In genomic region chr14:122720989-122721388, GRCm38 (mm10) we compare ENCODE assay signal across 12 mouse cellular contexts.
DNase-seq lines count a peak whose midpoint lies in the region; ATAC-seq and TF ChIP-seq lines count a peak whose summit lies in the region.
"Had no signal": no experiment of that assay in that cellular context is flagged by ENCODE, and none has a peak within 500 bp of the region (broad histone marks: within the 10 kb centered on the region; RNA-seq: fewer than 3 reads in every experiment).

No protein-coding gene starts in this region.

- TF ChIP-seq POLR2A in thymus, adult 2 months (IDR thresholded peaks at IDR 0.05; ENCODE audit: control insufficient read depth, extremely low read depth, insufficient read depth, low read length, poor library complexity): no peak

- peaks cover 13% of the 10 kb centered on the region for H3K4me1 ChIP-seq in forebrain, postnatal 0 days (ENCODE audit: insufficient read depth)
- H3K4me1 ChIP-seq in intestine, embryonic 16.5 days (ENCODE audit: control insufficient read depth, insufficient read depth, low read length): peaks cover 3% of the 10 kb centered on the region
- H3K4me1 ChIP-seq in thymus, adult 2 months (replicated peaks; ENCODE audit: control insufficient read depth, insufficient read depth, low read length): no peaks in the 10 kb centered on the region
- H3K4me1 ChIP-seq: embryonic facial prominence, embryonic 13.5 days had no signal

- ATAC-seq in cerebellum, adult (ENCODE audit: insufficient number of reproducible peaks, low FRiP score, low TSS enrichment): no peak
- ATAC-seq in forebrain, postnatal 0 days: peak; percentile 88
- ATAC-seq in intestine, embryonic 16.5 days: no peak

- peak; percentile 22 for DNase-seq in cerebellum, adult 11-12 months
- DNase-seq in MN1 (ENCODE audit: low spot score): peak; percentile 7
- peak; percentile 39 for DNase-seq in forebrain, postnatal 0 days
- peak; percentile 44 to 48 for DNase-seq in layer of hippocampus, postnatal 36 days
- no peak for DNase-seq in urinary bladder, postnatal 10 days (ENCODE audit: low spot score)
- DNase-seq in thymus, adult 2 months: no peak

- H3K27ac ChIP-seq in forebrain, postnatal 0 days (ENCODE audit: low read depth, low read length): peak overlapping the region; percentile 15; the same call in 1 of the 2 replicates
- no peak overlapping the region for H3K27ac ChIP-seq in intestine, embryonic 16.5 days (ENCODE audit: low read length)
- H3K27ac ChIP-seq in thymus, adult 2 months (ENCODE audit: control insufficient read depth, insufficient read depth, low read length): no peak overlapping the region
- H3K27ac ChIP-seq: embryonic facial prominence, embryonic 13.5 days; left cerebral cortex, adult 2 months had no signal

- no peaks in the 10 kb centered on the region for H3K36me3 ChIP-seq in forebrain, postnatal 0 days (ENCODE audit: insufficient read depth)
- H3K36me3 ChIP-seq in intestine, embryonic 16.5 days (ENCODE audit: control insufficient read depth, insufficient read depth, low read length): no peaks in the 10 kb centered on the region
- H3K36me3 ChIP-seq in thymus, adult 2 months (ENCODE audit: control insufficient read depth, insufficient read depth, low read length): no peaks in the 10 kb centered on the region
- H3K36me3 ChIP-seq: embryonic facial prominence, embryonic 13.5 days had no signal

- no peaks in the 10 kb centered on the region for H3K9me3 ChIP-seq in forebrain, postnatal 0 days (ENCODE audit: low read length)
- no peaks in the 10 kb centered on the region for H3K9me3 ChIP-seq in intestine, embryonic 16.5 days (ENCODE audit: control insufficient read depth, low read length)
- H3K9me3 ChIP-seq: embryonic facial prominence, embryonic 13.5 days had no signal

- WGBS in forebrain, postnatal 0 days: 12% methylated on average over 3 of the region's 3 CpGs
- WGBS in intestine, embryonic 16.5 days: 73% methylated on average over 3 of the region's 3 CpGs
- 97% methylated on average over 3 of the region's 3 CpGs for WGBS in thymus, adult 2 months

- no peak for TF ChIP-seq CTCF in forebrain, postnatal 0 days (IDR thresholded peaks at IDR 0.05; ENCODE audit: low read depth)
- TF ChIP-seq CTCF in thymus, adult 2 months (IDR thresholded peaks at IDR 0.05; ENCODE audit: borderline replicate concordance, control insufficient read depth, extremely low read depth, insufficient read depth, low read length, poor library complexity): no peak

- H3K4me3 ChIP-seq in forebrain, postnatal 0 days (ENCODE audit: low read depth, low read length): no peak overlapping the region
- H3K4me3 ChIP-seq in intestine, embryonic 16.5 days (ENCODE audit: low read length): no peak overlapping the region
- no peak overlapping the region for H3K4me3 ChIP-seq in thymus, adult 2 months (ENCODE audit: control insufficient read depth, insufficient read depth, low read length)
- H3K4me3 ChIP-seq: embryonic facial prominence, embryonic 13.5 days; left cerebral cortex, adult 2 months; myocyte had no signal

- no peak overlapping the region for H3K4me2 ChIP-seq in forebrain, postnatal 0 days (ENCODE audit: low read depth)
- no peak overlapping the region for H3K4me2 ChIP-seq in intestine, embryonic 16.5 days (ENCODE audit: low read depth, low read length)
- H3K4me2 ChIP-seq: embryonic facial prominence, embryonic 13.5 days; lung, embryonic 14.5 days had no signal

- H3K9ac ChIP-seq in forebrain, postnatal 0 days: no peak overlapping the region; the same call in 1 of the 2 replicates
- H3K9ac ChIP-seq in intestine, embryonic 16.5 days (ENCODE audit: low read depth, low read length): no peak overlapping the region
- H3K9ac ChIP-seq: embryonic facial prominence, embryonic 13.5 days; lung, embryonic 14.5 days had no signal

- no peaks in the 10 kb centered on the region for H3K27me3 ChIP-seq in forebrain, postnatal 0 days (ENCODE audit: insufficient read depth, low read length)
- H3K27me3 ChIP-seq in intestine, embryonic 16.5 days (replicated peaks; ENCODE audit: control insufficient read depth, insufficient read depth, low read length): no peaks in the 10 kb centered on the region
- no peaks in the 10 kb centered on the region for H3K27me3 ChIP-seq in thymus, adult 2 months (ENCODE audit: control insufficient read depth, insufficient read depth, low read length)
- H3K27me3 ChIP-seq: embryonic facial prominence, embryonic 13.5 days had no signal

Comparison
In these comparisons a context has a peak if more than half of its experiments do, and no peak if none do; other contexts are left out.
1. DNase-seq: peak in cerebellum, adult 11-12 months (single experiment), MN1 (single experiment), forebrain, postnatal 0 days (single experiment) and layer of hippocampus, postnatal 36 days (2 of 2); none in urinary bladder, postnatal 10 days (single experiment) and thymus, adult 2 months (single experiment).